In the genomic region with DNA sequence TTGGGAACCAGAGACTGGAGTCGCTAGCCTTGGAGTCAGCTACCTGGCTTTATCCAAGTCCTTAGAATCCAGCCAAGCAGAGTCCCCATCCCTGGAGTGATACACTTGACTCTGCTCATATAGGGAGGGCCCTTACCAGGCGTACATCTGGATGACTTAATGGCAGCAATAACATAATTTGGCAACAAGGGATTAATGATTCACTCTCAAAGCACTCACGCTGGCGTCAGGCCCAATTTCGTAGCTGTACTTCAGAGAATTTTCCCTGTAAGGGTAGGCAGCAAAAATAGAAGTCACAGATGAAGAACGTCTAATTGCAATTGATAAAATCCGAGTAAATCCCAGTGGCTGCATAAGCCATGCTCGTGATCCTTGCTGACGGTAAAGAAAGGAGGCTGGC, we compare ENCODE assay signal across 10 mouse cellular contexts.
DNase-seq lines count a peak whose midpoint lies in the region; ATAC-seq and TF ChIP-seq lines count a peak whose summit lies in the region.
"Had no signal": no experiment of that assay in that cellular context is flagged by ENCODE, and none has a peak within 500 bp of the region (broad histone marks: within the 10 kb centered on the region; RNA-seq: fewer than 3 reads in every experiment).

No protein-coding gene starts in this region.

- no peaks in the 10 kb centered on the region for H3K27me3 ChIP-seq in lung, embryonic 16.5 days (ENCODE audit: control insufficient read depth, insufficient read depth, low read depth, low read length)
- no peaks in the 10 kb centered on the region for H3K27me3 ChIP-seq in forebrain, embryonic 12.5 days
- H3K27me3 ChIP-seq: limb, embryonic 12.5 days had no signal

- WGBS in lung, embryonic 16.5 days = 25% methylated on average over 9 of the region's 9 CpGs
- 34% methylated on average over 9 of the region's 9 CpGs for WGBS in forebrain, embryonic 12.5 days

- H3K9me3 ChIP-seq in lung, embryonic 16.5 days (ENCODE audit: control insufficient read depth, low read length) = no peaks in the 10 kb centered on the region
- no peaks in the 10 kb centered on the region for H3K9me3 ChIP-seq in forebrain, embryonic 12.5 days
- H3K9me3 ChIP-seq: limb, embryonic 12.5 days had no signal

- H3K4me2 ChIP-seq in lung, embryonic 16.5 days (ENCODE audit: low read depth, low read length) = no peak overlapping the region
- H3K4me2 ChIP-seq in forebrain, embryonic 12.5 days = no peak overlapping the region
- H3K4me2 ChIP-seq: limb, embryonic 12.5 days had no signal

- no peaks in the 10 kb centered on the region for H3K36me3 ChIP-seq in lung, embryonic 16.5 days (ENCODE audit: control insufficient read depth, insufficient read depth, low read length)
- no peaks in the 10 kb centered on the region for H3K36me3 ChIP-seq in forebrain, embryonic 12.5 days (replicated peaks)
- H3K36me3 ChIP-seq: limb, embryonic 12.5 days had no signal

- 0 out of 2 replicates have a peak, but pooled peaks have one; percentile 38 for ATAC-seq in lung, embryonic 16.5 days (ENCODE audit: low read depth)
- ATAC-seq in forebrain, embryonic 12.5 days (ENCODE audit: low FRiP score) = no peak

- H3K4me3 ChIP-seq in layer of hippocampus, adult 2 months = no peak overlapping the region
- H3K4me3 ChIP-seq in lung, embryonic 16.5 days (ENCODE audit: low read length) = no peak overlapping the region
- no peak overlapping the region for H3K4me3 ChIP-seq in forebrain, embryonic 12.5 days (replicated peaks)
- H3K4me3 ChIP-seq: erythroblast, embryonic 14.5 days; limb, embryonic 12.5 days had no signal

- TF ChIP-seq CTCF in layer of hippocampus, adult 2 months (conservative IDR thresholded peaks at IDR 0.05) = no peak

- no peak overlapping the region for H3K27ac ChIP-seq in layer of hippocampus, adult 2 months
- H3K27ac ChIP-seq in lung, embryonic 16.5 days (ENCODE audit: low read length) = no peak overlapping the region
- no peak overlapping the region for H3K27ac ChIP-seq in forebrain, embryonic 12.5 days
- H3K27ac ChIP-seq: limb, embryonic 12.5 days had no signal

- peak; percentile 15 to 21 for DNase-seq in layer of hippocampus, adult 18-20 months (ENCODE audit: low spot score in 2 of 2)
- DNase-seq in layer of hippocampus, adult 2 months (ENCODE audit: low spot score in 2 of 2) = no peak
- DNase-seq in adrenal gland, adult 2 months = peak; percentile 84
- peak; percentile 7 for DNase-seq in gastrocnemius, postnatal 25 days
- no peak for DNase-seq in spleen, postnatal 36 days (ENCODE audit: low spot score in 2 of 2)
- no peak for DNase-seq in thymus, postnatal 14 days

- H3K9ac ChIP-seq in lung, embryonic 16.5 days (ENCODE audit: low read length) = no peak overlapping the region
- no peak overlapping the region for H3K9ac ChIP-seq in forebrain, embryonic 12.5 days
- H3K9ac ChIP-seq: limb, embryonic 12.5 days had no signal

- no peaks in the 10 kb centered on the region for H3K4me1 ChIP-seq in lung, embryonic 16.5 days (replicated peaks; ENCODE audit: control insufficient read depth, insufficient read depth, low read length)
- peaks cover 8% of the 10 kb centered on the region; the same call in 1 of the 2 replicates for H3K4me1 ChIP-seq in forebrain, embryonic 12.5 days
- H3K4me1 ChIP-seq: limb, embryonic 12.5 days had no signal

Comparison
In these comparisons a context has a peak if more than half of its experiments do, and no peak if none do; other contexts are left out.
1. DNase-seq: peak in layer of hippocampus, adult 18-20 months (2 of 2), adrenal gland, adult 2 months (single experiment) and gastrocnemius, postnatal 25 days (single experiment); none in layer of hippocampus, adult 2 months (0 of 2), spleen, postnatal 36 days (0 of 2) and thymus, postnatal 14 days (single experiment).